Mouse (Mus musculus): ENCODE measurements around the gene Setd3. TPM values are rescaled to one million over a fixed set of nuclear protein-coding genes. Genes with fewer than 3 reads are reported as not detected.
"Not testable (repeated sequence)": the region's sequence is repeated elsewhere in the genome, so short reads cannot be mapped to it uniquely, and the experiment has no call there.

The Setd3 gene
- total RNA-seq, 2 experiments from 2014 or later: 101 to 127 TPM

DNA sequence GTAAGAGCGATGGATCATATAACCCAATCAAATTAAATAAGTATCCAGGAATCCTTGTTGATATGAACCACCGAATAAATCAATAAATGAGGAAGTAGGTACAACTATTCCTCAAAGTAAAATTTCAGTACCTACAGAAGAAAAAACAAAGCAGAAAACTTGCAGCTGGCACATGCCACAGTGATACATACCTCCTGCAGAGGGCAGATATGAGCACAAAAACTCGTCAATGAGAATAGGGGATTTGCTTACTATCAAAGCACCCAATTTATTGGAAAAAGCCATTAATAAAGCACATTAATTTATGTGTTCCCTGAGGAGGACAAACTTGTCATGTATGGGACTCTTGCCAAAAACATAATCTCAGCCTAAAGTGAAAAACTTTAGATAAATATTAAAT lies 29.4 kb downstream of the Setd3 start:
- DNase-seq (ENCODE audit: low spot score in 2 of 2): no peak

DNA sequence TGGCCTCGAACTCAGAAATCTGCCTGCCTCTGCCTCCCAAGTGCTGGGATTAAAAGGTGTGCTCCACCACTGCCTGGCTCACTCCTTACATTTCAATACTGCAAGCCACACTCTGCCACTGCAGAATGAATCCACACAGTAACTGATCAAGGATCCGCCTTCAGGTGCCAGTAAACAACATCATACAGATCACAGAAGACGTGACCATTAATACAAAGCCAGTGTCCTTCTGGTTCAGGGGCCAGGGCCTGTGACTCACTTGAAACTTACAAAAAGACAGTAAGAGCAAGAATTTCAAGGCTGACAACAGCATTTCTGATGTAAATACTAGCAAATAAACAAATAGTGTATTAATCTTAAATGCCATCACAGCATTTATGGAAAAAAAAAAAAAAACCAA lies 33.9 kb downstream of the Setd3 start:
- no peak for DNase-seq (ENCODE audit: low spot score in 2 of 2)

GRCm38 (mm10) chr12:108143624-108144498 lies 35.3 kb downstream of the Setd3 start:
- DNase-seq (ENCODE audit: low spot score in 2 of 2): no peak

DNA sequence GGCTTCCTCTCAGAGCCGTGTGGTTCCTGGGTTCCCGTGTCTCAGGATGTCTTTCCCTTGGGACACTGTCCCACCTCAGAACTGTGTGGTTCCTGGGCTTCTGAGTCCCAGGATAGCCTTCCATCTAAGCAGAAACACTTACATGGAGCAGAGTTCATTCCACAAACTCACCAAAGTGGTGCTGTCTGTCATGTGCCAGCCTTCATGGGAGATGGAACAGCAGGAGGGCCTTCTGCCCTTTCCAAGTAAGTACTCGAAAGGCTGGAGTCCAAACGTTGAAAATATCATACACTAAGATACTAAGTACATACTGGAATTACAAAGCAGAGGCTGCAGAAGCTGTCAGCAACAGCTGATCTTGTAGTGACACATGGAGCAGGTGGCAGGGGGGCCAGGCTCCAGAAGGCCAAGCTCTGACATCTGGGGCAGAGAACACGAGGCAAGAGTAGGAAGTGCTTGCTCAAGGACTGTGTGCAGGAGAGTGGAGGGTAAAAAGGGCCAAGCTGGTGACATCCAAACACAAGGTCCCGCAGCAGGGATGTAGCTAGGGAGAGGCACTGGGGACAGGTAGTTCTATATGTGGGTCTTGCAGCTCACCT lies 43.4 kb downstream of the Setd3 start:
- DNase-seq (ENCODE audit: low spot score in 2 of 2): no peak

DNA sequence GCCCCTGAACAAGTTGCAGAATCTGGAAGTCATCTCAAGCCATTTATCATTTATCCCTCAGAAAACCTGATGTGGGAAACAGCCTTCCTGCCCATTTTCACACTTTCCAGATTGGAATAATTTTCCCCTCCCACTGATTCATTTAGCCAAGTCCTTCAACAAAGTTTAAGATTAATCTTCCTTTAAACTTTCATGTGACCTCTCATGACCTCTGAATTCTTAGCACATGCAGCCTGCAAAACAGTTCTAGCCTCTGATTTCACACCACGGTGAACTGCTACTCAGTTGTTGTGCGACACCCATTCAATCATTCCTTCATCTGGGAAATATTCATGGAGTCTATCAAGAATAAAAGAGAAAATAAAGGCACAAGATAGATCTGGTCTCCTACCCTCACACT lies 45.9 kb downstream of the Setd3 start:
- no peak for DNase-seq (ENCODE audit: low spot score in 2 of 2)

GRCm38 (mm10) chr12:108132450-108133070 lies 46.6 kb downstream of the Setd3 start:
- no peak for DNase-seq (ENCODE audit: low spot score in 2 of 2)

- DNase-seq (ENCODE audit: low spot score in 2 of 2): peak; percentile 36 to 40
Observed at GRCm38 (mm10) chr12:108121288-108121687, 57.8 kb downstream of the Setd3 start.

GRCm38 (mm10) chr12:108120434-108120833 lies 58.7 kb downstream of the Setd3 start:
- DNase-seq (ENCODE audit: low spot score in 2 of 2): no peak

- no peak for DNase-seq (ENCODE audit: low spot score in 2 of 2)
Observed at GRCm38 (mm10) chr12:108119930-108120329, 59.2 kb downstream of the Setd3 start.

DNA sequence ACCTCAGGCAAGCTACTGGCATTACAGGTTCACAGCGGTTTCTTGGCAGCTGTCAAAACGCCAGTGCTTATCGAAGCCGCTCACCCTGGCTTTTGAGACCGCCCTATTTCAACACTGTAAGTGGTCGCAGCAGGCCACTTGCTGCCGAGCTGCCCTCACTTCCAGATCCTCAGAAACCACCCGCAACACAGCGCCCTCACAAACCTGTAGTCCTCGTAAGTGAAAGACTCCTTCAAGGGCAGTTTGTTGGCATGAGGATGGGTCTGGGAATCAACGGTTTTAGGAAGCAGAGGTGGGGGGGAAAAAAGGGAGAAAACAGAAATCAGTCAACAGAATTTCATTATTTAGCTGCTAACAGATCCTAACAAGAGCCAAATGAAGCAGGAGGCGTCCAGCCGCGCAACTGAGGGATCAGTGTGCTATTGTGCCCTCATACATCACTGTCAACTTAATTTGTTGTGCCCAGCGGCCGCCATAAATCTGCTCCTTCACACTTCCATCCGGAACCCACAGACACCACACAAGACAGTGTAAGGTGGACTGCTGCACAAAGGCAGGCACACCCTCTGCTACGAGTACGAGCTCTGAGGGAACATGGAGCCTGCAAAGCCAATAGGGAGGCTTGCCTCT lies 60.1 kb downstream of the Setd3 start:
- no peak for DNase-seq (ENCODE audit: low spot score in 2 of 2)

DNA sequence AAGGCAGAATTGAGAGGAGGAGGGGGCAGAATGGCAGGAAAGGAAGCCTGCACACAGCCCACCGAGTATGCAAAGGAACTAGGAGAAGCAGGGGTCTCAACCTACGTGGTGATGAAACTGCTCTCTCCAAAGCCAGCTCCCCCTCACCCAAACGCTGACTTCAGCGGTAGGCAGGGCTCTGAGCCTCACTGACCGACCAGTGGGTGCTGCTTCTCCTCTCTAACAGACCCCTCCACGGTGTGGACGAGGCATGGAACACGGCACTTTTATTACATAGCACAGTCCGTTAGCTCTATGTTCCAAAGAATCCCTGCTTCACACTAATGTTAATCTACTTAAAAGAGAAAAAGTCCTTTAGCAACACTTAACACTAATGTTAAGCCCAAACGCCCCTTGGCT lies 60.6 kb downstream of the Setd3 start:
- DNase-seq (ENCODE audit: low spot score in 2 of 2): no peak

DNA sequence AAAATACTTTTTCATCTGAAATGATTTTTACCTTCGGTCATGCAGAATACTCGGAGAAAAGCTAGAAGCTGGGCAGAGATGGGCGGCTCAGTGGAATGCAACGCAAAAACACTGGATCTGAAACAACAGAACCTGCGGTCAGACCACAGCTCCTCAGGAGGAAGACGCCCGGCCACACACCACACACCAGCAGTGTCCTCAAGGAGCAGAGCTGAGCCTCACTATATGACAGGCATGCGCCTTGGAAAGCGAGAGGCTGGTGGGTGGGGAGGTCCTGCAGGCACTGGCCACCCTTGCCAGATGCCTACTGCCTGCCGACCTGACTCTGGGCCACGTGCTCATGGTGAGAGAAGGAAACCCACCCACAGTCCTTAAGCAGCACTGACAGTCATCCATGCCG lies 67.9 kb downstream of the Setd3 start:
- no peak for DNase-seq (ENCODE audit: low spot score in 2 of 2)

- no peak for DNase-seq (ENCODE audit: low spot score in 2 of 2)
Observed at GRCm38 (mm10) chr12:108110674-108111073, 68.4 kb downstream of the Setd3 start.

GRCm38 (mm10) chr12:108109732-108110131 lies 69.4 kb downstream of the Setd3 start:
- DNase-seq (ENCODE audit: low spot score in 2 of 2): no peak

DNA sequence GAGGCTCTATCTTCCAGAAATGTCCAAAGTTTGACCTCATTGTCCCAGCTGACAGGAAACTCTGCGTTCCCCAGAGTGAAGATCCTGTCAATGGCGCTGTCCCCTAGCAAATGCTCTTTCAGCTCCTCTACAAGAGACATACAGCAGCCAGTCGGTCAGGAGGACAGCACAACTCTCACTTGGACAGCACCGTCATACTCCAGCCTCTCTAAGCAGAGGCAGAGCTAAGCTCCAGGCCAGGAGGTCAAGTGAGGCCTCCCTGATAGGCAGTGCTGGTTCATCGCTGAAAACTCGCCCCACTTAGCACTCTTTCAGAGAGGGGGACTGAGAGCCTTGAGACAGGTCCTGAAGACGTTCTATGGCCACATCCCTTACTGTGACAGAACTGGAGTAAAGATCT lies 70.5 kb downstream of the Setd3 start:
- not testable (repeated sequence) for DNase-seq (ENCODE audit: low spot score in 2 of 2)

DNA sequence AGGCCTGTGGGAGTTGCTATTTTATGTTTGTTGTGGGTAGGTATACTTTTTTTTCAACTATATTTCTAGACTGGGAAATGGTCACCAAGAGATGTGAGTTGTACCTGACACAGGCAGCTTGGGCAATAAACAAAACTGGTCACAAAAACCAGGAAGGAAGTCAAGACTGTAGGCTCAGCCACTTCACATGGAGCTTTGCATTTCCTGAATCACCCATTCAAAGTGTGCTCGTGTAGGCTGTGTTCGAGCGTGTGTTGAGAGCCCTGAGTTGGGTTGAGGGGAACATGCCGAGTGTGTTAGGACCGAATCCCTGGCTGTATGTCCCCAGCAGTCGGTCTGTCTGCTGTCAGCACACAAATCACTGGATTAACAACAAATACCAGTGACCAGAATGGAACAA lies 75.8 kb downstream of the Setd3 start:
- DNase-seq (ENCODE audit: low spot score in 2 of 2): no peak

DNA sequence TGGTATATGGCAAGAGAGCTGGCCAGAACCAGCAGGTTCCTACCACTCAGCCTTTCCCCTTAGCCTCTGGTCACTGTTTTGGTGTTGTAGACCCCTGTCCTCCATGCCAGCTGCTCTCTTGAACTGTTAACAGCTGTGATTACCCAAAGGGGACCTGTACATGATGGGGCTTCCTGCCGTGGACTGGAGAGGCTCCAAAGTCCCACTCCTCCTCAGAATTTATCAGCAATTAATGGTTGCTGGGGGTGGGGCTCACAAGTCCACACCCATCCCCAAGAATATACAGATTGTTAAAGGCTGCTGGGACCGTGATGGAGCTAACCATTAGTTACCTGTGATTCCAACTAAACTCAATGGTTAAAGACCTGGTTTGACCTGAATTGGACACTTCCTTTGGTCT lies 77.0 kb downstream of the Setd3 start:
- DNase-seq (ENCODE audit: low spot score in 2 of 2): no peak

DNA sequence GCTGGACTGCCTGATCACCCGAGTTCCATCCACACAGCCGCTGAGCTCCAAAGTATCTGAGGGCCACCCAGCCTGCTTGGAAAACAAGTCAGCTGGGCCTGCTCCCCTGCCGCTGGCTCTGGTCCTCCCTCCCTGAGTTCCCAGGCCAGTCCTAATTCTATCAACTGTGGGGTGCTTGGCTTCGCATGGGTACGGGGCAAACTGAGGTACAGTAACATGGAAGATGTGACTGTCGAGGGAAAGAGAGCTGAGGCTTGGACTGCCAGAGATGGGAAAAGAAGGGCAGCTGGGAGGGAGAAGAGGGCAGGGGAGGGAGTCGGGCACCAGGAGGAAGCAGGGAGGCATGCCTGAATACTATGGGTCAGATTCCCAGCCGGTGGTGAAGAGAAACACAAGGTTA lies 78.9 kb downstream of the Setd3 start:
- no peak for DNase-seq (ENCODE audit: low spot score in 2 of 2)

DNA sequence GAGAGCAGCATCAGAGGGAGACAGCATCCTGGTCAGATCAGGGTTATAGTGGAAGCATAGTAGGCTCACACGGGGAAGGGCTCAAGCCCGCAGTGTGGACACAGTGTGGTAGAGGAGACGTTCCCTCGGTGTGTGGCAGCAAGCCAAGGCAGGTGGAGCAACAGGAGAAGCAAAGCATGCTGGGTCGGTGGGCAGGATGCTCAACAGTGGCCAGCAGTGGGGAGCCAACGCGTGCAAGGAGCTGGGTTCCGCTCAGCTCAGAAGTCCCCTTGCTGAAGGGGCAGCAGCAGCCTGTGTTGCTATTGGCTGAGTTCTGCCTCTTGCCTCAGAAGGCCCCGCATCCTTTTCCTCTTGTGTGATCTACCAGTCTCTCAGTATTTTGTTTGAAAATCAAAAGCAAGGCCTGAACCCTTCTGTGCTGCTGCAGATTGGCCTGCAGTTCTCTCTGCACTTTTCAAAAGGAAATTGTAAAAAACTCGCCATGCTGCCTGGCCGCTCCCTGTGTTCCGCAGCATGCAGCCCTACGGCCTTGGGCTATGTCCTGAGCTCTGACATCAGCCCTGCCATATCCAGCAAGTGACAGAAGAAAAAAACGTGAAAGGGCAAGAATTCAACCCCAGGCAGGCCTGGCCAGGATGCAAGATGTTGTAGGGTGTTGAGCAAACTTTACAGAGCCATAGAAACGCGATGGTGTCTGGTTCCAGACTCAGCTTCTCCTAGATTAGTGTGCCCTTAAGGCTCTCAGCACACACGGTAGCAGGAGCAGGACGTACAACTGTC lies 80.7 kb downstream of the Setd3 start:
- DNase-seq (ENCODE audit: low spot score in 2 of 2): no peak

- no peak for DNase-seq (ENCODE audit: low spot score in 2 of 2)
Observed at GRCm38 (mm10) chr12:108097643-108098042, 81.5 kb downstream of the Setd3 start.

DNA sequence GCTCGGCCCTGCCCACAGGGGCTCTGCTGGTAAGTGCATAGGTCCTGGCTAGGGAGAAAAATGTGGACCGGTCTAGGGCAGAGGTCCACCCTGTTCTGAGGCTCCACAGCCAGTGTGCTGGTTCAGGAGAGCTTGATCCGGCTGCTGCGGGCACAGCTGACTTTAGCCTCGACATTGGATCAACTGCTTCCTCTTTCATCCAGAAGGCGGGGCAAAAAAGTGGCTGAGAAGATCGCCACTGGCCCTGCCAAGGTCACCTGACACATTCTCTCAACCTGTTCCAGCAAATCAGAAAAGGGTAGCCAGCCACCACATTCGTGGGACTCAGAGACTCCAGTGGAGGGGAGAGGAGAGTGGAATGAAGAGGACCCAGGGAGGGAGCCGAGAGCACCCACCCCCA lies 90.9 kb downstream of the Setd3 start:
- DNase-seq (ENCODE audit: low spot score in 2 of 2): no peak

Measured in adrenal gland, adult 18-20 months (tissue).